Mouse (Mus musculus) heart, adult 9 months (tissue): ENCODE data around the gene Chrng.

Source experiments
- DNase-seq, 2 experiments: peaks; one replicate each; pipeline ENCODE4 v3.0.0; 2022; ENCODE audit warnings: low spot score in 2 of 2

Chrng gene

GRCm38 (mm10) chr1:87252040-87252609 is 47.7 kb downstream of the Chrng start:
- DNase-seq, result no peak

GRCm38 (mm10) chr1:87255173-87255572 is 50.7 kb downstream of the Chrng start:
- DNase-seq, result no peak

GRCm38 (mm10) chr1:87257691-87258090 is 53.2 kb downstream of the Chrng start:
- no peak for DNase-seq

GRCm38 (mm10) chr1:87258484-87258883 is 54.0 kb downstream of the Chrng start:
- no peak for DNase-seq

- DNase-seq, result no peak
Observed at GRCm38 (mm10) chr1:87259316-87259715, 54.9 kb downstream of the Chrng start.
